Mouse (Mus musculus) C2C12 (cell line): Measurements from ENCODE around the gene Robo1.

Source experiments
- CTCF ChIP-seq: IDR thresholded peaks from one replicate; pipeline ENCODE4 v1.5.1; 2011; ENCODE audit not compliant: control insufficient read depth, insufficient read depth, insufficient read length
- MAX ChIP-seq: IDR thresholded peaks from one replicate; pipeline ENCODE4 v1.6.1; 2011; ENCODE audit warnings: mild to moderate bottlenecking, control low read depth
- MYOD1 ChIP-seq: IDR thresholded peaks from one replicate; pipeline ENCODE4 v1.6.1; 2011; ENCODE audit warnings: low read depth; ENCODE audit not compliant: control insufficient read depth, insufficient read length
- MYOG ChIP-seq: IDR thresholded peaks from one replicate; pipeline ENCODE4 v1.6.1; 2011; ENCODE audit not compliant: control insufficient read depth, insufficient read length; ENCODE audit errors: extremely low read depth
- USF1 ChIP-seq: IDR thresholded peaks from one replicate; pipeline ENCODE4 v1.6.1; 2011; ENCODE audit warnings: low read depth, mild to moderate bottlenecking, control low read depth, moderate library complexity

GRCm38 (mm10) chr16:73011313-73011712, 703.2 kb downstream of the Robo1 start:
- TF ChIP-seq CTCF (no peak), MYOD1 (no peak), MYOG (no peak), USF1 (no peak), MAX (no peak)
